Mouse (Mus musculus) olfactory bulb, adult 2 months (tissue): ENCODE results near the gene Cog5.

Source experiments
- CTCF ChIP-seq: fragments of 200-500 bp; IDR thresholded peaks from 2 replicates; pipeline ENCODE4 v1.5.1; 2012; ENCODE audit warnings: low read depth, mild to moderate bottlenecking, low read length, moderate library complexity; ENCODE audit not compliant: insufficient read depth
- POLR2A ChIP-seq: fragments of 200-500 bp; IDR thresholded peaks from 2 replicates; pipeline ENCODE4 v1.6.1; 2012; ENCODE audit warnings: mild to moderate bottlenecking, low read depth, low read length, moderate library complexity; ENCODE audit not compliant: insufficient read depth

GRCm38 (mm10) chr12:31714070-31714469, 59.4 kb downstream of the Cog5 start:
- TF ChIP-seq CTCF (no peak), POLR2A (no peak)
